Mouse (Mus musculus) R1 (cell line): Measurements from ENCODE around the gene Ahctf1.
"Not testable (repeated sequence)": the region's sequence is repeated elsewhere in the genome, so short reads cannot be mapped to it uniquely, and the experiment has no call there.

Experiments
- DNase-seq: peaks from one replicate; pipeline ENCODE4 v3.0.0-alpha.2; 2018; ENCODE audit warnings: low read depth, low spot score

The Ahctf1 gene

GRCm38 (mm10) chr1:179715289-179715688 is 88.2 kb downstream of the Ahctf1 start:
- DNase-seq: not testable (repeated sequence)

DNA sequence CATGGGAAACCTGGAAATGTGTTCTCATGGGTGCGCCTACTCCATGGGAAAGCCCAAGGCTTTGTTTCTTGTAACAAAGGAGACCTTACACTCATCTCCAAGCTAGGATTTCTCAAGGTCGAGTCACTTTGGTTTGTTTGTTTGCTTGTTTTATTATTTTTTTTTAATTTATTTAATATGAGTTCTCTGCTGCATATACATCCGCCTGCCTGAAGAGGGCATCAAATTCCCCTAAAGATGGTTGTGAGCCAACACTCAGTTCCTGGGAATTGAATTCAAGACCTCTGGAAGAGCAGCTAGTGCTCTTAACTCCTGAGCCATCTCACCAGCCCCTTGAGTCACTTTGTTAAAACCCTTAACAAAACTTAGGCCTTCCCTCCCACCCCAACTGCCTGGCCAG is 90.1 kb downstream of the Ahctf1 start:
- no peak for DNase-seq

- no peak for DNase-seq
These were observed 90.8 kb downstream of the Ahctf1 start for GRCm38 (mm10) chr1:179712658-179713057.

DNA sequence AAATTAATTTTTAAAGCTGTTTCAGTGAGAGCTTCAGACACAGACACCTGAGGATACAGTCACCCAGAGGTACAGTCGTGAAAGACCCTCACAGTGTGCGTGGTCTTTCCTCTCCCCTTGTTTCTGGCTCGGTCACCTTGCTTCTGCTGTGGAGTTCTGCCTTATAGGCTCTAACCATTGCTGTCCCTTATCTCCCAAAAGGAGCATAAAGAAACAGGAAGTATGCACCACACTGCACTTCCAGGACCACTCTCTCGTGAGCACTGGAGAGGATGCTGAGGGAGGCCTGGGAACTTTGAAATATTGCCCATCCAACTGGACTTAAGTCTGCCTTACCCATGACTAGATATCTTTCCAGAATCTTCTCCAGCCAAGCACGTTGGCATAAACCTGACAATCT is 92.7 kb downstream of the Ahctf1 start:
- no peak for DNase-seq

GRCm38 (mm10) chr1:179709390-179709789 is 94.1 kb downstream of the Ahctf1 start:
- no peak for DNase-seq

DNA sequence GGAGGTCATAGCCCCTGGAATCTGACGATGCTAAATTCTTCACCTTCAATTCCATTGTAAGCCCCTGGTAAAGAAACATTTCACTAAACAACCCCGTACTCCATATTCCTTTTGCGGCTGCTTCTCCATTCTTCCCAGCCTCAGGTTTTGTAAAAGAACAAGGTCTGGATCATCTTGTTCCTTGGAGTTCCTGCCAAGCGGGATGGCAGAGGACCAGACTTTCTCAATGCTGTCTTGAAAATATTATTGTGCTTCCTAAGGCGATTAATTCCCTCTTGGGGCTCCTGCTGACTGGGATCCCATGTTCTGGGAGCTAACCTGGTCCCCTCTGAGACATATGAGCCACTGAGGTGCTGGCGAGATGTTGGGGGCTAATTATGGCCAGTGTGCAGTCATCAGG is 98.3 kb downstream of the Ahctf1 start:
- DNase-seq: no peak

DNA sequence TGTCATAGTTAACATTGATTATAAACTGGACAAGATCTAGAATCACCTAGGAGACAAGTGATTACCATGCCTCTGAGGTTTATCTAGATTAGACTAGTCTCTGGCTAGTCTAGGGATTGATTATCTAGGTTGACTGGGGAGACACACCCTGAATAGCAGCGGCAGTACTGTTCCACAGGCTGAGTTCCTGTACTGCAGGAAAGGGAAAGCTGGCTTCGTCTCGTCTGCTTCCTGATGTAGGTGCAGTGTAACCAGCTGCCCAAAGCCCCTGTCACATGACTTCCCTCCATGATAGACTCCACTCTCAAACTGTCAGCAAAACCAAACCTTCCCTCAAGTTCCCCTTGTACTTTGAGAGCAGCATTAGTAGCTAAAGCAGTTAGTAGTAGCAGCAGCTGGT is 99.3 kb downstream of the Ahctf1 start:
- no peak for DNase-seq
